Mouse (Mus musculus) adrenal gland (tissue): ENCODE data around the gene Rhbdd1.

Experiments used
- intact Hi-C: fragments of 180-260 bp; cut with DNase I; formaldehyde crosslinking; loops from one replicate; pipeline ENCODE4 v1.15.1; 2025

The Rhbdd1 gene

GRCm38 (mm10) chr1:82359648-82360026, 43.4 kb downstream of the Rhbdd1 start:
- intact Hi-C loops = no loop called here

- intact Hi-C loops = no loop called here
These were observed 45.0 kb downstream of the Rhbdd1 start for GRCm38 (mm10) chr1:82361240-82361639.

- intact Hi-C loops = no loop called here
These were observed 45.9 kb downstream of the Rhbdd1 start for GRCm38 (mm10) chr1:82362165-82362564.

- intact Hi-C loops = no loop called here
These were observed 47.8 kb downstream of the Rhbdd1 start for GRCm38 (mm10) chr1:82364047-82364446.

GRCm38 (mm10) chr1:82364468-82364867, 48.2 kb downstream of the Rhbdd1 start:
- intact Hi-C loops = no loop called here

- intact Hi-C loops = no loop called here
These were observed 55.6 kb downstream of the Rhbdd1 start for GRCm38 (mm10) chr1:82371636-82372428.

GRCm38 (mm10) chr1:82373924-82374323, 57.7 kb downstream of the Rhbdd1 start:
- intact Hi-C loops = no loop called here

- intact Hi-C loops = no loop called here
These were observed 58.6 kb downstream of the Rhbdd1 start for GRCm38 (mm10) chr1:82374831-82375358.

GRCm38 (mm10) chr1:82375452-82375851, 59.2 kb downstream of the Rhbdd1 start:
- intact Hi-C loops = no loop called here

GRCm38 (mm10) chr1:82381946-82382345, 65.7 kb downstream of the Rhbdd1 start:
- intact Hi-C loops = no loop called here

GRCm38 (mm10) chr1:82384106-82384505, 67.9 kb downstream of the Rhbdd1 start:
- intact Hi-C loops = no loop called here

- intact Hi-C loops = no loop called here
These were observed 68.8 kb downstream of the Rhbdd1 start for GRCm38 (mm10) chr1:82385054-82385453.

- intact Hi-C loops = no loop called here
These were observed 69.6 kb downstream of the Rhbdd1 start for GRCm38 (mm10) chr1:82385827-82386230.

- intact Hi-C loops = no loop called here
These were observed 70.8 kb downstream of the Rhbdd1 start for GRCm38 (mm10) chr1:82386814-82387771.

GRCm38 (mm10) chr1:82389371-82389770, 73.1 kb downstream of the Rhbdd1 start:
- intact Hi-C loops = no loop called here

GRCm38 (mm10) chr1:82395371-82395770, 79.1 kb downstream of the Rhbdd1 start:
- intact Hi-C loops = no loop called here

- intact Hi-C loops = no loop called here
These were observed 91.5 kb downstream of the Rhbdd1 start for GRCm38 (mm10) chr1:82407786-82408185.

- intact Hi-C loops = no loop called here
These were observed 93.0 kb downstream of the Rhbdd1 start for GRCm38 (mm10) chr1:82409271-82409670.

GRCm38 (mm10) chr1:82410548-82410947, 94.3 kb downstream of the Rhbdd1 start:
- intact Hi-C loops = no loop called here

GRCm38 (mm10) chr1:82411521-82411920, 95.3 kb downstream of the Rhbdd1 start:
- intact Hi-C loops = no loop called here

GRCm38 (mm10) chr1:82412085-82412484, 95.8 kb downstream of the Rhbdd1 start:
- intact Hi-C loops = no loop called here
